Mouse (Mus musculus) left cerebral cortex, adult 18-20 months (tissue): ENCODE measurements around the gene Parp8. TPM values are rescaled to one million over a fixed set of nuclear protein-coding genes. Genes with fewer than 3 reads are reported as not detected.

ENCODE experiments used
- DNase-seq, 2 experiments: peaks; one replicate each; pipeline ENCODE4 v3.0.0; 2021 to 2022; ENCODE audit warnings: low spot score in 2 of 2, mixed read lengths in 1 of 2
- long read RNA-seq, 2 experiments: library from polyadenylated mRNA; stranded (forward); transcript quantifications; one replicate each; pipeline ENCODE4 v2.0.0; 2021
- total RNA-seq, 2 experiments: library from RNA; stranded (reverse); gene quantifications; 2 replicates each; pipeline ENCODE4 v1.2.3; 2021

Gene Parp8
- total RNA-seq: 10 to 100 TPM; 17.1 to 17.8 TPM
- long read RNA-seq, experiment 1, partial matches to known transcripts: 11 of 16 reads
- long read RNA-seq, experiment 1, other reads (novel, unspliced or antisense): 3 of 16 reads
- long read RNA-seq, experiment 2, partial matches to known transcripts: 2 of 4 reads
- long read RNA-seq, experiment 2, other reads (novel, unspliced or antisense): 1 of 4 reads

GRCm38 (mm10) chr13:117025226-117026067, at the start of gene Parp8:
Gene Parp8 (minus strand): TSS chr13:117025537.
- DNase-seq: peak; percentile 55 to 79

DNA sequence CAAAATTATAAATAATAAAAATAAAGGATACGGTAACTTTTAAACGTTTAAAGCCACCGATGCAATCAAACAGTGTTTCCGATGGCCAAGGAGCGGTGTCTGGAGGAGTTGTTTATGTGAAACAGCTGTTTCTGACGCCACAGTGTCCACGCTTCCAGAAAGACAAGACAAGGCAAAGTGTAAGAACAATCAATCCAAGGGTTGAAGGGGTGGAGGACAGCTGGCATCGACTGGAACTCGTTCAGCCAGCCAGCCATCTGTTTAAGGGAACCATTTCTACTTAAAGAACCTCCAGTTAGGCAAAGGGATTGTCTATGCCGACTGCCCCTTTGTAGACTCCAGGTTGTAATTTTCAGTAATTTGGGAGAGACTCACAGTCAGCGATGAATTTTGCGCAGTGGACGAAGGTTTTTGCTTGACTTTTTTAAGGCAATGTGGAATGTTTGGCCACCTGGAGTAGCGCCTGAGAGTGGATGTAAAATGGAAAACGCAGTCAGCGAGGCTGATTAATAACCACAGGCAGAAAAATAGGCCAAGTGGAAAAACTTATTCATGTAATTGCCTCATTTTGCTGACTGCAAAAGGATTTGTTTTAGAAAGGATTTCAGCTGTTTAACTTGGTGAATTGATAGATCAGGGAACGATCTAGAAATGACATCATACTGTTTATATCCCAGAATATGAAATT, 37.4 kb upstream of the Parp8 start:
- DNase-seq: no peak

GRCm38 (mm10) chr13:117056466-117056865, 31.1 kb upstream of the Parp8 start:
- no peak for DNase-seq

DNA sequence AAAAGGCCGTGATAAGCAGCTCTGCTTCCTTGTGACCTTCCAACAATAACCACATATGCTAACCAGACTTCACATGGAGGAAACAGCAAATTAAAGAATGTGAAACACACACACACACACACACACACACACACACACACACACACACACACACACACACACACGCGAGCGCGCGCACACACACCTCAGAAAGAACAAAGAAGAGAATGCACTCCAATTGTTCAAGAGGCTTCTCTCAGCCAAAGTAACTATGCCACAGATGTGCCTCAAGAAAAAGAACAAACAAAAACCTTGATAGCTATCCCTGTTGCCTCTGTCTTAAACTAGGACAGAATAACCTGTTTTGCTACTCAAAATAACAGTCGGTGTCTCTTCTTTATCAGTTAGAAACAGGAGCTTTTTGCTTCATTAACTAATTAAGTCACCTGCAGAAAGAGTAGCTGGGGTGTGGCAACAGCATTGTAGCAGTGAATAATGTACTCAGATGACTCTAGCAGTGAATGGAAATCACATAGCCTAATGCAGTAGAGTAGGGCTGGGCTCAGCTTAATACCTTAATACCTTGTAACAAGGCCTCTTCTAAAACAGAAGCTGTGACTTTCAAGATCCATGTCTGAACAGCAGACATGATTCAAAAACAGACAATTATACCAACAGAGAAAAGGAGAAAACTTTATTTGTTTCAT, 29.6 kb upstream of the Parp8 start:
- DNase-seq: no peak

GRCm38 (mm10) chr13:117052748-117053147, 27.4 kb upstream of the Parp8 start:
- DNase-seq: no peak

DNA sequence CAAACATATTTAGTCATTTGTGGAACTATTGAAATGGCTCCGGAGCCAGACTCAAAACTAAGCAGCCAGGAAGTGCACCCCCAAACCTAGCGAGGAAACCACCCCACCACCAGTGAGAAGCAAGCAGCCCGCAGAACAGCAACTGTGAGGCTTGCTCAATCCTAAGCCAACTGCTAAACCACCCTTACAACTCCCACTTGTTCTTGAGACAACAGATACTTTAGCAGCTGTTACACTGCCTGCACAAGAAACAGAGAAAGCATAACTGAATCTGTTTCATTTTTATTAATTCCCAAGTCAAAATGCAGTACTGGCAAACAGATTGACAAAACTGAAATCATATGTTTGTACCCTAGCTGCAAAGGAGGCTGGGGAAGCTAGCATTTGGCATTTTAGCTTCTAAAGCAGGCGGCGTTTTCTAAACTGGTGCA, 23.2 kb upstream of the Parp8 start:
- peak; percentile 35 to 44 for DNase-seq

- DNase-seq: no peak
Observed at GRCm38 (mm10) chr13:117043567-117043966, 18.2 kb upstream of the Parp8 start.

DNA sequence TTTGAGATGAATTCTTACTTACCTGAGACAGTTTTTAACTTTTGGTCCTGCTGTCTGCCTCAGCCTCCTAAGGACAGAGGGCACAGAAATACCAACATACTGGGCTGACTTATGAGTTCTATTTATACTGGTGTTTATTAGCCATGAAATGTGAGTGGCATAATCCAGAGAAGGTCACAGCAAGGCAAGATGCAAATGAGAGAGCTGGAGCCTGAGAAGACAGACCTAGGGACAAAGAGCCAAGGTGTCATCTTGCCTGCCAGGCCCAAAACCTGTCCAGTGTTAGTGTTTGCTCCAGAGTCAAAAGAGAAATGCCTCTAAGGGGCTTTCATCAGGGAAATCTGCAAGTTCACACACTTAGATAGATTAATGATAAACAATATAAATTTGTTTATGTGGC, 15.7 kb upstream of the Parp8 start:
- no peak for DNase-seq

DNA sequence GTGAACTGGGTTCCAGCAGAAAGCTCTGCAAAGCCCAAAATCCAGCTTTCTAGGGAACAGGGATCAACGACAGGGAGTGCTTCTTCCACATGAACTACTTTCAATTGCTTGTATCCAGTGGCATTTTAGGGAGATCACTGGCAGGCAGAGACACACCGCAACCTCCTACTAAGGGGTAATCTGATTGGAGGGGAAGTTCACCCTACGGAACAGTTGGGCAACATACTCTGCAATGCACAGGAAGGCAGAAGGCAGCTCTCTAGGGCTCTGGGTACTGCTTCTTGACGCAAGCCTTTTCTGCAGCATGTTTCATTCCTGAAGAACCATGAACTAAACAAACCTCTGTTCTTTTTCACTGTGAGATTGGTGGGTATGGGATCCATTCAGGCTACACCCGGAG, 10.9 kb upstream of the Parp8 start:
- DNase-seq: no peak

- no peak for DNase-seq
Observed at GRCm38 (mm10) chr13:117035121-117035520, 9.8 kb upstream of the Parp8 start.

GRCm38 (mm10) chr13:117034676-117035075, 9.3 kb upstream of the Parp8 start:
- no peak for DNase-seq

- no peak for DNase-seq
Observed at GRCm38 (mm10) chr13:117033676-117034308, 8.5 kb upstream of the Parp8 start.

- DNase-seq: no peak
Observed at GRCm38 (mm10) chr13:117032402-117032801, 7.1 kb upstream of the Parp8 start.

DNA sequence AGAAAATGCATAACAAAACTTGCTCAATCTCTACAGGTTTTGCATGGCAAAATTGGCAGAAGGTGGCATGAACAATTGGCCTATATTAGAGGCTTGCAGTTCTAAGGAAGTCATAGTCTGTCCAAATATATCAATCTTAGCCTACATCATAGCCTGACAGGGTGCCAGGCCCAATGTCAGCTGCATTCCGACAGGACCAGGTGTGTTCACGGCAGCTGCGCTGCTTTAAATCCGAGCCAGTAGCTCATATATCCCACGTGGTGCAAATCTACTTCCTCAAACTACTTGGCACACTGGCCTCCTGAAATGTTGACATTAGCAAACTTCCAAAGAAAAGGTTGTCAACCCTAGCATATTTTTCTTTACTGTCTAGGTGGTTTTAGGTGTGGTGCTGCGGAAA, 6.2 kb upstream of the Parp8 start:
- no peak for DNase-seq

GRCm38 (mm10) chr13:117028221-117028620, 2.9 kb upstream of the Parp8 start:
- DNase-seq: no peak

DNA sequence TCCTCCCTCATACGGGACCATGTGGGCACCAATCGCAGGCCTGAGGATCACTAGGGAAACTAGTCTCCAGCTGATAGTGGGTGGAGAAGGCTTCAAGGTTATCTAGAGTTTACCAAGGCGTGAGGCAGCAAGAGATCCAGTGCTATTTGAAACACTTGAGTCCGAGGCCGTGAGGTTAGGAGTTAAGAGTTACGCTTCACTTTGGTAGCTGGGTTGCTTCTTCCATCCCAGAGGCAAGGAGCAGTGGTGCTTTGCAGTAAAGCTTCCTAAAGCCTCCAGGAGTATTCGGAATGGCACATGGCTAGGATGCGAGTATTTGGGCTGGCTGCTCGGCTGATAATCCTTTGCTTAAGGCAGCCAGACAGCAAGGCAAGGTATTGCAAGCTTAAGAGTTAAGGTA, 2.0 kb upstream of the Parp8 start:
- no peak for DNase-seq

GRCm38 (mm10) chr13:117026276-117026780, 991 bp upstream of the Parp8 start:
- DNase-seq: no peak

- peak in 1 of 2 experiments; percentile 15 for DNase-seq
Observed at GRCm38 (mm10) chr13:117024916-117025225, 466 bp downstream of the Parp8 start.

- DNase-seq: peak; percentile 47 to 66
Observed at GRCm38 (mm10) chr13:117024127-117024915, 1.0 kb downstream of the Parp8 start.
